Mouse (Mus musculus) myocyte (in vitro differentiated cells): ENCODE results near the gene Fstl4. TPM values are rescaled to one million over a fixed set of nuclear protein-coding genes. Genes with fewer than 3 reads are reported as not detected.

ENCODE experiments used
- H3K27me3 ChIP-seq: one replicate; pipeline ENCODE4 v1.6.1; 2011; ENCODE audit not compliant: control insufficient read depth, insufficient read depth, insufficient read length
- H3K36me3 ChIP-seq: one replicate; pipeline ENCODE4 v1.6.1; 2011; ENCODE audit not compliant: control insufficient read depth, insufficient read depth
- H3K4me2 ChIP-seq: one replicate; pipeline ENCODE4 v1.6.1; 2011; ENCODE audit warnings: low read depth, control low read depth
- H3K4me3 ChIP-seq: one replicate; pipeline ENCODE4 v1.5.1; 2011; ENCODE audit warnings: mild to moderate bottlenecking, control low read depth, moderate library complexity
- H3K79me2 ChIP-seq: one replicate; pipeline ENCODE4 v1.6.1; 2011; ENCODE audit not compliant: control insufficient read depth, insufficient read depth
- H3ac ChIP-seq: one replicate; pipeline ENCODE4 v1.6.1; 2011; ENCODE audit not compliant: control insufficient read depth, insufficient read length
- CEBPB ChIP-seq: IDR thresholded peaks from 2 replicates; pipeline ENCODE4 v1.6.1; 2011; ENCODE audit warnings: mild to moderate bottlenecking, moderate library complexity; ENCODE audit not compliant: poor library complexity, insufficient read depth, severe bottlenecking
- E2F4 ChIP-seq: IDR thresholded peaks from one replicate; pipeline ENCODE4 v1.6.1; 2011; ENCODE audit warnings: mild to moderate bottlenecking, control low read depth, moderate library complexity; ENCODE audit not compliant: insufficient read depth
- MAX ChIP-seq: IDR thresholded peaks from one replicate; pipeline ENCODE4 v1.6.1; 2011; ENCODE audit warnings: low read depth, mild to moderate bottlenecking, control low read depth
- MYOD1 ChIP-seq, 3 experiments: IDR thresholded peaks; one replicate each; pipeline ENCODE4 v1.6.1; 2011; ENCODE audit warnings: control low read depth in 2 of 3, low read depth in 2 of 3, mild to moderate bottlenecking in 2 of 3, moderate library complexity in 1 of 3; ENCODE audit not compliant: insufficient read length in 2 of 3, control insufficient read depth in 1 of 3
- MYOG ChIP-seq, 3 experiments: IDR thresholded peaks; one replicate each; pipeline ENCODE4 v1.6.1; 2011; ENCODE audit warnings: control low read depth in 2 of 3, low read depth in 2 of 3, mild to moderate bottlenecking in 2 of 3; ENCODE audit not compliant: insufficient read length in 2 of 3, control insufficient read depth in 1 of 3, insufficient read depth in 1 of 3
- POLR2A ChIP-seq: IDR thresholded peaks from one replicate; pipeline ENCODE4 v1.6.1; 2011; ENCODE audit warnings: low read depth, mild to moderate bottlenecking, control low read depth, moderate library complexity; ENCODE audit not compliant: insufficient read length
- POLR2AphosphoS2 ChIP-seq: IDR thresholded peaks from one replicate; pipeline ENCODE4 v1.6.1; 2011; ENCODE audit warnings: low read depth, control low read depth; ENCODE audit not compliant: insufficient read length
- REST ChIP-seq: IDR thresholded peaks from one replicate; pipeline ENCODE4 v1.6.1; 2011; ENCODE audit warnings: mild to moderate bottlenecking, control low read depth, moderate library complexity; ENCODE audit not compliant: insufficient read depth, insufficient read length
- SRF ChIP-seq: IDR thresholded peaks from one replicate; pipeline ENCODE4 v1.6.1; 2011; ENCODE audit warnings: low read depth; ENCODE audit not compliant: control insufficient read depth, insufficient read length
- TCF12 ChIP-seq: IDR thresholded peaks from one replicate; pipeline ENCODE4 v1.6.1; 2011; ENCODE audit warnings: mild to moderate bottlenecking, control low read depth; ENCODE audit not compliant: poor library complexity, insufficient read depth, severe bottlenecking
- TCF3 ChIP-seq: IDR thresholded peaks from one replicate; pipeline ENCODE4 v1.6.1; 2011; ENCODE audit warnings: low read depth, control low read depth; ENCODE audit not compliant: insufficient read length
- USF1 ChIP-seq: IDR thresholded peaks from one replicate; pipeline ENCODE4 v1.6.1; 2011; ENCODE audit warnings: low read depth, mild to moderate bottlenecking, control low read depth, moderate library complexity
- polyA plus RNA-seq: library from polyadenylated mRNA; unstranded; fragments of >200 nt; fragmentation: generic; extraction: Trizol; gene quantifications from one replicate; pipeline ENCODE4 v1.2.1, GENCODE M21; 2012; ENCODE audit warnings: missing spikeins

Fstl4 gene
- polyA plus RNA-seq, 1 experiment, result not detected

DNA sequence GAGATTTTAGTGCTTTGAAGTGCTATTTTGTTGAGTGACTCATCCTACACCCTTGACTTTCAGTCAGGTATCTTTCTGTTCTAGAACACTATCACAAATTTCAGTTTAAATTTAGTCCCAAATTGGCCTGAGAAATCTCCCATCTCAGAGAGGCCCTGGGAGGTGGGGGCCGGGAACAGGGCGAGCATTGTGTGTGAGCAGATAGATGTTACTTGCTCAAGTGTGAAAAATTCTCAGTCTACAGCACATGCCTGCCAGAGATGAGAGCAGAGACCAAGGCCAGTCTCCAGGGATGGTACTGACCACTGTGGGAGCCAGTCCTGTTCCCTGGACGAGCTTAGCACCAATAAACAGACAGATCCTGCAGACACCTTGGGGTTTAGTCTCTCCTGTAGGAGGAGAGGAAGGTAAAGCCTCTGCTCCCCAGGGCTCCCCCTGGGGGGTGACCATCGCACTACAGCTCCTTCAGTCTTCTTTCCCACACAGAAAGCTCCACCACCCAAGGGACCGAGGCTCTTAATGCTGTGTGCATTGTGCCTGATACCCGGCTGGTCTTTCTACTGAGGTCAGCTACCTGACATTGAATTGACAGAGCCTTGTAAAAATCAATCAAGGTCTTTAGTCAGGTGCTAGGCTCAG lies 393.3 kb downstream of the Fstl4 start:
- H3K79me2 ChIP-seq, result no peaks in the 10 kb centered on the region
- TF ChIP-seq MAX, result no peak
- no peak overlapping the region for H3K4me2 ChIP-seq
- no peaks in the 10 kb centered on the region for H3K27me3 ChIP-seq
- no peak overlapping the region for H3K4me3 ChIP-seq
- H3K36me3 ChIP-seq, result no peaks in the 10 kb centered on the region
- no peak overlapping the region for H3ac ChIP-seq

- Histone ChIP-seq H3K27me3 (peaks cover 7% of the 10 kb centered on the region), H3K4me2 (no peak overlapping the region), H3K79me2 (no peaks in the 10 kb centered on the region), H3K4me3 (no peak overlapping the region), H3ac (no peak overlapping the region), H3K36me3 (no peaks in the 10 kb centered on the region)
- TF ChIP-seq REST (no peak), MYOD1 (IDR thresholded peaks at IDR 0.05; ENCODE audit: control insufficient read depth in 1 of 3, insufficient read length in 2 of 3, low read depth in 2 of 3) (no peak), POLR2A (no peak), MAX (no peak), TCF3 (no peak), TCF12 (no peak), MYOG (IDR thresholded peaks at IDR 0.05; ENCODE audit: control insufficient read depth in 1 of 3, insufficient read depth in 1 of 3, insufficient read length in 2 of 3, low read depth in 2 of 3) (no peak), USF1 (no peak), SRF (no peak), E2F4 (no peak), CEBPB (no peak)
Measured at GRCm38 (mm10) chr11:53162385-53162784, 398.0 kb downstream of the Fstl4 start.

DNA sequence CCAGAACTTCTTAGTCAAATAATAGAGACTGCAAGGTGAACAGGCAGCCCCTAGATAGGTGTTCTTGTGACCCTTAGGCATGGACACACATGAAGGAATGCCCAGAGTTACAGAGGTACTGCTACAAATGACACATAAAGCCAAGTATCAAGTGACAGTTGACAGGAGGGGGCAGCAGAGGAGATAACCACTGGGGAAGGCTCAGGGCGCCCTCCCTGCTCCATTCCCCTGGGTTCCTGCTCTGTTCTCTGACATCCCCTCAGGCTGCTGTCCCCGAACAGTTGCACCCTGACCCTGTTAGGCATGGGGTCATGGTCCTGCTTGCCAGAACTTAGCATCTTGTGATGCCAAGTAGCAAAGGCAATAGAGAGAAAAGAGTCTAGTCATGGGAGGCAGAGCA lies 402.0 kb downstream of the Fstl4 start:
- Histone ChIP-seq H3ac (no peak overlapping the region), H3K4me2 (no peak overlapping the region), H3K4me3 (no peak overlapping the region), H3K27me3 (peaks cover 7% of the 10 kb centered on the region), H3K36me3 (no peaks in the 10 kb centered on the region), H3K79me2 (no peaks in the 10 kb centered on the region)
- no peak for TF ChIP-seq TCF3
- no peak for TF ChIP-seq TCF12
- no peak for TF ChIP-seq MAX
- no peak for TF ChIP-seq MYOG (IDR thresholded peaks at IDR 0.05; ENCODE audit: control insufficient read depth in 1 of 3, insufficient read depth in 1 of 3, insufficient read length in 2 of 3, low read depth in 2 of 3)
- no peak for TF ChIP-seq E2F4
- no peak for TF ChIP-seq MYOD1 (IDR thresholded peaks at IDR 0.05; ENCODE audit: control insufficient read depth in 1 of 3, insufficient read length in 2 of 3, low read depth in 2 of 3)
- no peak for TF ChIP-seq REST
- TF ChIP-seq USF1, result no peak
- TF ChIP-seq POLR2A, result no peak
- no peak for TF ChIP-seq CEBPB
- no peak for TF ChIP-seq POLR2AphosphoS2
- no peak for TF ChIP-seq SRF

- Histone ChIP-seq H3ac (no peak overlapping the region), H3K4me2 (no peak overlapping the region), H3K4me3 (no peak overlapping the region), H3K36me3 (no peaks in the 10 kb centered on the region), H3K27me3 (no peaks in the 10 kb centered on the region), H3K79me2 (no peaks in the 10 kb centered on the region)
- TF ChIP-seq CEBPB (no peak), POLR2A (no peak), E2F4 (no peak), SRF (no peak), MAX (no peak), REST (no peak), TCF3 (no peak), TCF12 (no peak), POLR2AphosphoS2 (no peak), USF1 (no peak)
Measured at GRCm38 (mm10) chr11:53182177-53182852, 417.9 kb downstream of the Fstl4 start.

- Histone ChIP-seq H3K36me3 (no peaks in the 10 kb centered on the region), H3K4me3 (no peak overlapping the region), H3K4me2 (no peak overlapping the region), H3K27me3 (no peaks in the 10 kb centered on the region), H3ac (no peak overlapping the region), H3K79me2 (no peaks in the 10 kb centered on the region)
- TF ChIP-seq TCF12, result no peak
- TF ChIP-seq MAX, result no peak
- TF ChIP-seq SRF, result no peak
- no peak for TF ChIP-seq USF1
- TF ChIP-seq REST, result no peak
- no peak for TF ChIP-seq CEBPB
- TF ChIP-seq POLR2AphosphoS2, result no peak
- TF ChIP-seq MYOG (IDR thresholded peaks at IDR 0.05; ENCODE audit: control insufficient read depth in 1 of 3, insufficient read depth in 1 of 3, insufficient read length in 2 of 3, low read depth in 2 of 3), result no peak
- TF ChIP-seq POLR2A, result no peak
- no peak for TF ChIP-seq E2F4
- TF ChIP-seq TCF3, result no peak
- no peak for TF ChIP-seq MYOD1 (IDR thresholded peaks at IDR 0.05; ENCODE audit: control insufficient read depth in 1 of 3, insufficient read length in 2 of 3, low read depth in 2 of 3)
Measured at GRCm38 (mm10) chr11:53182858-53183257, 418.4 kb downstream of the Fstl4 start.
